Mouse (Mus musculus) left cerebral cortex, adult 6 months (tissue): ENCODE results near the gene Ppia. TPM values are rescaled to one million over a fixed set of nuclear protein-coding genes. Genes with fewer than 3 reads are reported as not detected.

Experiments used
- long read RNA-seq, 2 experiments: library from polyadenylated mRNA; unstranded; transcript quantifications; one replicate each; pipeline ENCODE4 v2.0.0; 2019 to 2020
- polyA plus RNA-seq: library from polyadenylated mRNA; unstranded; fragments of <200 nt; fragmentation: Nextera tagmentation; gene quantifications from 2 replicates; pipeline ENCODE4 v1.2.3, GENCODE M21; 2021

The Ppia gene
- 7,677 and 8,160 TPM in 2 replicates for polyA plus RNA-seq
- long read RNA-seq, experiment 1, transcript Ppia-202 (5 exons, 1,170 nt) = major isoform, 1,262 of 1,278 reads
- long read RNA-seq, experiment 1, partial matches to known transcripts = 12 of 1,278 reads
- long read RNA-seq, experiment 1, other reads (novel, unspliced or antisense) = 3 of 1,278 reads
- long read RNA-seq, experiment 2, transcript Ppia-202 (5 exons, 1,170 nt) = major isoform, 2,642 of 2,733 reads
- long read RNA-seq, experiment 2, transcript Ppia-201 (5 exons, 746 nt) = minor isoform, 7 of 2,733 reads
- long read RNA-seq, experiment 2, partial matches to known transcripts = 75 of 2,733 reads
- long read RNA-seq, experiment 2, other reads (novel, unspliced or antisense) = 8 of 2,733 reads

GRCm38 (mm10) chr11:6414751-6415550 lies at the start of gene Ppia:
Ppia (plus strand) TSS chr11:6415443.

GRCm38 (mm10) chr11:6388726-6389413 lies 26.4 kb upstream of the Ppia start, which contains the start of gene Zmiz2:
Zmiz2 (plus strand) TSS chr11:6389074.

GRCm38 (mm10) chr11:6444077-6444853 lies 29.0 kb downstream of the Ppia start, which contains the start of gene H2afv:
H2afv (minus strand) TSS chr11:6444443.

Other genes with a start within 250 kb of the Ppia start
- gene A730071L15Rik, start 215.4 kb upstream of the Ppia start, polyA plus RNA-seq = 0.64 and 0.93 TPM in 2 replicates
- gene Nudcd3, start 215.0 kb upstream of the Ppia start, polyA plus RNA-seq = 60.9 and 65.7 TPM in 2 replicates
- 0.41 and 0.50 TPM in 2 replicates for gene Npc1l1, start 185.3 kb upstream of the Ppia start, polyA plus RNA-seq
- 43.0 and 50.6 TPM in 2 replicates for gene Ddx56, start 147.7 kb upstream of the Ppia start, polyA plus RNA-seq
- 75.0 and 95.1 TPM in 2 replicates for gene Tmed4, start 140.6 kb upstream of the Ppia start, polyA plus RNA-seq
- gene Ogdh, start 123.8 kb upstream of the Ppia start, polyA plus RNA-seq = 105 and 130 TPM in 2 replicates
- 37.3 and 49.4 TPM in 2 replicates for gene Zmiz2, start 26.4 kb upstream of the Ppia start, polyA plus RNA-seq
- 161 and 199 TPM in 2 replicates for gene H2afv, start 29.0 kb downstream of the Ppia start, polyA plus RNA-seq
- 29.0 and 47.7 TPM in 2 replicates for gene Purb, start 60.5 kb downstream of the Ppia start, polyA plus RNA-seq
- gene Myo1g, start 105.5 kb downstream of the Ppia start, polyA plus RNA-seq = 0.09 and 0.26 TPM in 2 replicates
- 45.3 and 82.5 TPM in 2 replicates for gene Ccm2, start 131.4 kb downstream of the Ppia start, polyA plus RNA-seq
- 14.9 and 17.8 TPM in 2 replicates for gene Nacad, start 190.6 kb downstream of the Ppia start, polyA plus RNA-seq
- 16.7 and 25.2 TPM in 2 replicates for gene Tbrg4, start 210.6 kb downstream of the Ppia start, polyA plus RNA-seq
- gene Wap, start 223.2 kb downstream of the Ppia start, polyA plus RNA-seq = not detected in 2 replicates
- 27.5 and 29.0 TPM in 2 replicates for gene Ramp3, start 243.1 kb downstream of the Ppia start, polyA plus RNA-seq